Mouse (Mus musculus) ES-E14 (cell line): ENCODE measurements around the gene Gpr68.
A peak's percentile ranks its signal among the peaks of the same experiment; 100 is the strongest.

Experiments used
- MAFK ChIP-seq: IDR thresholded peaks from 2 replicates; pipeline ENCODE4 v1.6.1; 2014; ENCODE audit warnings: mild to moderate bottlenecking, low read depth, low read length, inconsistent platforms; ENCODE audit not compliant: insufficient read depth
- ZC3H11A ChIP-seq: IDR thresholded peaks from 2 replicates; pipeline ENCODE4 v1.6.1; 2012; ENCODE audit warnings: low read depth, mild to moderate bottlenecking, inconsistent platforms, low read length, borderline replicate concordance

DNA sequence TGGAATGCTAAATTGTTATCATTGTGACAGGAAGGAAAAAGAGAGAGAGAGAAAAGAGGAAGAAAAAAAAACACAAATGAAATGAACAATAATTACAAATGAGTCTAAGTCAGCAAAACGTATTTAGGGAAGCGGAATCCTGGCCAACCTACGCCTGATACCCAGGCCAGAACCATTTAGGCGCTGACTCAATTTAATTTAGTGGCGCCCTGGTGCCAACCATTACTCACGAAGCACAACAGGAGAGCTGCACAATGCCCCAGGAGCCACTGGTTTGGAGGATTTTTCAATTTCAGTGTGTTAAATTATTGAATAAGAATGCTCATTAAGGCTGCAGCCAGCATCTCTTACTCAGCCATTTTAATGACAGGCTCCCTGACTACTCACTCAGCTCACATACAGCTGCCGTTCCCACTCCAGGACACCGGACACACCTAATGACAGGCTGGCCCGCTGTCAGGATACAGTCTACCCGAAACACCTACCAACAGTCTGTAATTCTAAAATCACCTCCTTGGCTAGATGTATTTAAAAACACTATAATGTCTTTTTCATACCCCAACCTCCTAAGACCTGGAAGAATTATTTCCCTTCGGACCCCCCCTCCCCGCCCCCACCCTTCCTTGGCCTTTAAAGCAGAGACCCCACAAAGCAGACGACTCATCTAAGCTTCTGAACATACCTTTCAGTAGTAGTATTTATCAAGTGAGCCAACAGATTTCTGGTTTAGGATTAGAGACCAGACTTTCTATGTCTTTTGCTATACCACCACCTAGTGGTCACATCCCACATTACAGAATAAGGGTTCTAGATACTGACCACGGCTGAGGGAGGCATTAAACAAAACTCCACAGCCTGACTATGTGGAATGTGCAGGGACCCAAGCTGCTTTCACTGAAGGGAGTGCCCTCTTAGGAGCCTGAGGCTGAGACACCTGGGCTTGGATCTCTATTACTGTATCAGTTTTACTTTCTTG lies 17.9 kb upstream of the Gpr68 start:
- peak; percentile 73 for TF ChIP-seq ZC3H11A
- no peak for TF ChIP-seq MAFK
